Mouse (Mus musculus) heart, embryonic 12.5 days (tissue): Measurements from ENCODE around the gene Pde10a. TPM values are rescaled to one million over a fixed set of nuclear protein-coding genes. Genes with fewer than 3 reads are reported as not detected.

Source experiments
- ATAC-seq: fragments of 200-750 bp; cut with Nextera tagmentation; 2 replicates; pipeline ENCODE4 v1.8.0; 2017; ENCODE audit warnings: moderate TSS enrichment, moderate library complexity; ENCODE audit not compliant: insufficient number of reproducible peaks, low FRiP score
- H3K27ac ChIP-seq: fragments of 300-500 bp; sonication (generic); 2 replicates; pipeline ENCODE4 v1.5.1; 2016; ENCODE audit warnings: mild to moderate bottlenecking, moderate library complexity; ENCODE audit not compliant: poor library complexity, severe bottlenecking
- H3K27me3 ChIP-seq: fragments of 300-500 bp; sonication (generic); replicated peaks from 2 replicates; pipeline ENCODE4 v1.6.1; 2016; ENCODE audit warnings: mild to moderate bottlenecking, moderate library complexity
- H3K36me3 ChIP-seq: fragments of 300-500 bp; sonication (generic); 2 replicates; pipeline ENCODE4 v1.6.1; 2016; ENCODE audit warnings: mild to moderate bottlenecking, moderate library complexity
- H3K4me1 ChIP-seq: fragments of 300-500 bp; sonication (generic); replicated peaks from 2 replicates; pipeline ENCODE4 v1.6.1; 2016; ENCODE audit warnings: mild to moderate bottlenecking
- H3K4me2 ChIP-seq: fragments of 300-500 bp; sonication (generic); 2 replicates; pipeline ENCODE4 v1.6.1; 2016; ENCODE audit warnings: mild to moderate bottlenecking, moderate library complexity
- H3K4me3 ChIP-seq: fragments of 300-500 bp; sonication (generic); 2 replicates; pipeline ENCODE4 v1.5.1; 2016; ENCODE audit warnings: mild to moderate bottlenecking
- H3K9ac ChIP-seq: fragments of 300-500 bp; sonication (generic); 2 replicates; pipeline ENCODE4 v1.6.1; 2016; ENCODE audit warnings: mild to moderate bottlenecking, moderate library complexity
- H3K9me3 ChIP-seq: fragments of 300-500 bp; sonication (generic); replicated peaks from 2 replicates; pipeline ENCODE4 v1.6.1; 2016; ENCODE audit warnings: mild to moderate bottlenecking, moderate library complexity
- WGBS: fragments of 180-500 bp; shearing (Covaris S2); methylation state at CpG from one replicate; pipeline ENCODE4 v1.1.7; 2016; 5-methylcytosine and 5-hydroxymethylcytosine counted together
- polyA plus RNA-seq: library from polyadenylated mRNA; unstranded; fragments of >200 nt; fragmentation: Nextera tagmentation; extraction: Ambion mirVana; gene quantifications from 2 replicates; pipeline ENCODE4 v1.2.1, GENCODE M21; 2016

Pde10a gene
- polyA plus RNA-seq, 1 experiment from 2014 or later = 1.4 TPM

GRCm38 (mm10) chr17:8621906-8622305, 96.7 kb downstream of the Pde10a start:
- no peaks in the 10 kb centered on the region for H3K9me3 ChIP-seq
- no peak overlapping the region for H3K27ac ChIP-seq
- H3K4me2 ChIP-seq = no peak overlapping the region
- H3K27me3 ChIP-seq = peaks cover 36% of the 10 kb centered on the region
- ATAC-seq = no peak
- H3K9ac ChIP-seq = no peak overlapping the region
- no peak overlapping the region for H3K4me3 ChIP-seq
- no peaks in the 10 kb centered on the region for H3K36me3 ChIP-seq
- no peaks in the 10 kb centered on the region for H3K4me1 ChIP-seq
- WGBS = 63% methylated on average over 6 of the region's 6 CpGs

GRCm38 (mm10) chr17:8626421-8626820, 101.2 kb downstream of the Pde10a start:
- Histone ChIP-seq H3K4me1 (no peaks in the 10 kb centered on the region), H3K4me3 (no peak overlapping the region), H3K36me3 (no peaks in the 10 kb centered on the region), H3K4me2 (no peak overlapping the region), H3K9ac (no peak overlapping the region), H3K27ac (no peak overlapping the region), H3K9me3 (no peaks in the 10 kb centered on the region), H3K27me3 (peaks cover 44% of the 10 kb centered on the region)
- 69% methylated on average over 8 of the region's 8 CpGs for WGBS
- no peak for ATAC-seq

DNA sequence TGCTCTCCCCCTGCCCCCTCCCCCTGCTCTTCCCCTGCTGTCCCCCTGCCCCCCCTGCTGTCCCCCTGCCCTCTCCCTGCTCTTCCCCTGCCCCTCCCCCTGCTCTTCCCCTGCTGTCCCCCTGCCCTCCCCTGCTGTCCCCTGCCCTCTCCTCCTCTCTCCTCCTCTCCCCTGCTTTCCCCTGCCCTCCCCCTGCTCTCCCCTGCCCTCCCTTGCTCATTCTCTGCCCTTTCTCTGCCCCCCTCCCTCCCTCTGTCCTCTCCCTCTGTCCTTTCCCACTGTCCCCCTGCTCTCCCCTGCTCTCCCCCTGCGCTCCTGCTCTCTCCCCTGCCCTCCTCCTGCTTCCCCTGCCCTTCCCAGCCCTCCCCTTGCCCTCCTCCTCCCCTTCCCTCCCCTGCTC, 106.5 kb downstream of the Pde10a start:
- Histone ChIP-seq H3K9me3 (no peaks in the 10 kb centered on the region), H3K4me3 (no peak overlapping the region), H3K27me3 (peaks cover 30% of the 10 kb centered on the region), H3K4me1 (no peaks in the 10 kb centered on the region), H3K27ac (no peak overlapping the region), H3K36me3 (no peaks in the 10 kb centered on the region), H3K9ac (no peak overlapping the region), H3K4me2 (no peak overlapping the region)
- WGBS = 33% methylated on average over 1 of the region's 1 CpGs
- ATAC-seq = no peak

- Histone ChIP-seq H3K4me3 (no peak overlapping the region), H3K4me2 (no peak overlapping the region), H3K4me1 (no peaks in the 10 kb centered on the region), H3K9ac (no peak overlapping the region), H3K27ac (no peak overlapping the region), H3K27me3 (peaks cover 24% of the 10 kb centered on the region), H3K9me3 (no peaks in the 10 kb centered on the region), H3K36me3 (no peaks in the 10 kb centered on the region)
- 71% methylated on average over 8 of the region's 8 CpGs for WGBS
- no peak for ATAC-seq
These were observed 108.4 kb downstream of the Pde10a start for GRCm38 (mm10) chr17:8633596-8633995.

DNA sequence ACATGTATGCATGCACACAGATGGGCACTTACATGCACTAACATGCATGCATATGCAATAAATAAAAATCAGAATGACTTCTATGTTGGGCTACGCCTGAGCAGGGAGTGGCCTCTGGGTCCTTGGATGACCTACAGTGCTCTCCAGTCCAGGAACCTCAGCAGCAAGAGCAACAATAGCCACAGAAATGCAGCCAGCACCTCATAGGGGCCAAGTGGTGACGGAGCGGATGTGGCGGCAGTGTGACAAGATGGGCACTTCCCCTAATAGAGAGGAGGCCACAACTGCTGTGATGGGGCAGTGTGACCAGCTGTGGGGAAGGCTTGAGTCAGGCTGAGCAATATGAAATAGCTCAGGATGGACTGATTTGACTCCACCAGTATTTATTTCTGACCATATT, 109.3 kb downstream of the Pde10a start:
- peaks cover 24% of the 10 kb centered on the region for H3K27me3 ChIP-seq
- no peaks in the 10 kb centered on the region for H3K36me3 ChIP-seq
- no peak overlapping the region for H3K4me2 ChIP-seq
- no peak overlapping the region for H3K27ac ChIP-seq
- H3K4me1 ChIP-seq = no peaks in the 10 kb centered on the region
- no peak overlapping the region for H3K4me3 ChIP-seq
- 84% methylated on average over 4 of the region's 4 CpGs for WGBS
- H3K9ac ChIP-seq = no peak overlapping the region
- no peaks in the 10 kb centered on the region for H3K9me3 ChIP-seq
- ATAC-seq = no peak

DNA sequence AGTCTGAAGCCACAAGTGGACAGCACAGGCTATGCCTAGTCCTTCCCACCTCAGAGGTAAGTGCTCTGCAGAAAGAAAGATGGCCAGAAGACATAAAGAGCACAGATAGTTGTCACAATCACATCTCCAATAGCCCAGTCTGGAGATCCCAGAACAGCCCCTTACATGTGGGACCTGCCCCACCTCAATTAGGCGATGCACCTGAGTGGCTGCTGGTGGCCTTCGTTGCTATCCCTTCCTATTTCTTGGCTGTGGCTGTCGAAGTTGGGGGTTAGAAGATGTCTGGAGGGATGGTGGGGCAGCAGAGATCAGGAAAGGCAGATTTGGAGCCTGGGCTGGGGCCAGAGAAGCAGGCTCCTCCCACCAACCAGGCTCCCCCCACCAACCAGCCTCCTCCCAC, 111.1 kb downstream of the Pde10a start:
- Histone ChIP-seq H3K4me3 (no peak overlapping the region), H3K36me3 (no peaks in the 10 kb centered on the region)
- 77% methylated on average over 3 of the region's 3 CpGs for WGBS

GRCm38 (mm10) chr17:8636691-8637090, 111.5 kb downstream of the Pde10a start:
- Histone ChIP-seq H3K27ac (no peak overlapping the region), H3K9ac (no peak overlapping the region), H3K4me2 (no peak overlapping the region), H3K4me3 (no peak overlapping the region), H3K4me1 (no peaks in the 10 kb centered on the region), H3K27me3 (peaks cover 12% of the 10 kb centered on the region; the same call in 1 of the 2 replicates), H3K36me3 (no peaks in the 10 kb centered on the region), H3K9me3 (no peaks in the 10 kb centered on the region)
- no peak for ATAC-seq
- WGBS = 73% methylated on average over 11 of the region's 11 CpGs

More for the DNA sequence above, 111.1 kb downstream of the Pde10a start:
- no peak for ATAC-seq
- H3K9me3 ChIP-seq = no peaks in the 10 kb centered on the region
- no peak overlapping the region for H3K27ac ChIP-seq
- no peak overlapping the region for H3K4me2 ChIP-seq
- H3K27me3 ChIP-seq = peaks cover 12% of the 10 kb centered on the region; the same call in 1 of the 2 replicates
- no peaks in the 10 kb centered on the region for H3K4me1 ChIP-seq
- no peak overlapping the region for H3K9ac ChIP-seq

GRCm38 (mm10) chr17:8637181-8637580, 112.0 kb downstream of the Pde10a start:
- no peaks in the 10 kb centered on the region for H3K36me3 ChIP-seq
- H3K9me3 ChIP-seq = no peaks in the 10 kb centered on the region
- WGBS = 62% methylated on average over 4 of the region's 4 CpGs
- peaks cover 12% of the 10 kb centered on the region; the same call in 1 of the 2 replicates for H3K27me3 ChIP-seq
- H3K4me2 ChIP-seq = no peak overlapping the region
- H3K4me1 ChIP-seq = no peaks in the 10 kb centered on the region
- no peak for ATAC-seq
- no peak overlapping the region for H3K9ac ChIP-seq
- no peak overlapping the region for H3K27ac ChIP-seq
- H3K4me3 ChIP-seq = no peak overlapping the region

DNA sequence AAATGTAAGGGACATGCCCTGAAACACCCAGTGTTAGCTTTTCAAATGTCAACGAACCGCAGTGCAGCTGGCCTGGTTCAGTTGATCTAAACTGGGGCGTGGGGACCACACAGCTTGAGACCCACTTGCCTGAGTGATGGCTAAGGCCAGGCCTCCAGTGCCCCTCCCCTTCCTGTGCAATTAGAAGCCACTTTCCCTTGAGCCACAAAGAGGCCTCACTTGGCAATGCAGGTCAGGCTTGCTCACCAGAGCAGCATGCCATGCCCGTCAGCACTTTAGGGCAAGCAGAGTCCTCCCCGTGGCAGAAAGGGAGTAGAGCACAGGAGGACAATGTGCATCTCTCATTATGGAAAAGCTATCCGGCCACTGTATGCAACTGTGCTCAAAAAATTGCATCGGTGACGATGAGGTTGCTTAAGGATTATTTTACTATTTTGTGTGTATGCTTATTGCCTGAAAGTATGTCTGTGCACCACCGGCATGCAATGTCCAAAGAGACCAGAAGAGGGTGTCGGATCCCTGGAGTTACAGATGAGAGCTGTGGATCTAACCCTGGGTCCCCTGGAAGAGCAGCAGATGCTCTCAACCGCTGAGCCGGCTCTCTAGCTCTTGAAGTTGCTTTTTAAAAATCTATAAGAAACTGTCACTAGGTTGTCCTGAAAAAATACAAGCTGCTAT, 114.7 kb downstream of the Pde10a start:
- peaks cover 4% of the 10 kb centered on the region; the same call in 1 of the 2 replicates for H3K27me3 ChIP-seq
- no peak overlapping the region for H3K9ac ChIP-seq
- WGBS = 72% methylated on average over 12 of the region's 12 CpGs
- no peak for ATAC-seq
- no peak overlapping the region for H3K4me3 ChIP-seq
- H3K9me3 ChIP-seq = no peaks in the 10 kb centered on the region
- no peak overlapping the region for H3K4me2 ChIP-seq
- H3K27ac ChIP-seq = no peak overlapping the region
- no peaks in the 10 kb centered on the region for H3K36me3 ChIP-seq
- no peaks in the 10 kb centered on the region for H3K4me1 ChIP-seq

DNA sequence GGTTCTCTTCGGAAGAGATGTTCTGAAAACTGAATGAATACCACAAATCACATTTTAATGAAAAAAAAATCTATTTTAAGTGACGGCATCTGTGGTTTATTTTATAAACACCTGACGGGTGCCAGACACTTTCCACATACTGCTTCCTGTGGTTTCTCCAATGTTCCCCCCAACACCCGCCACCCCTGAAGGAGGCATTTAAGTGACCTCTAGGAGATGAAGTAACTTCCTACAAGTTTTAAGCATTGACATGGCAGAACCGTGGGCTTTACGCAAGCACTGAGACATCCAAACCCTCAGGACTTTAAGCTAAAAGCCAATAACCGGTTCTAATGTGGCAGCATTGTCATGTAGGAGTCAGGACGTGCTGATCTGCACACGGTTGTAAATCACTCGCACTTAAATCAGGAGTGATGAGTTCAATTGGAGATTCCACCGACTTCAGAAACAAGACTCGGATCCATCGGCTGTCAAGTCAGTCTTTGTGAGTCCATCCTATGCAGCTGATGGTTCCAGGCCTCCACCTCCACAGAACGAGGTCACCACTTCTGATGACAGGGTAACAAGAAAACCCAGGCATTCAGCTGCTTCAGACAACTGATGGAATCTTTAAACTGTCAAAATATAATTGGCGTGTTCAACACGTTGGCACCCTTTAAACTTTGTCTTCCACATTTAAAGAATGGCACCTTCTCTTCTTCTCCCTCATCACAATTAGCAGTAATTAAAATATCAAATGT, 115.7 kb downstream of the Pde10a start:
- WGBS = 74% methylated on average over 16 of the region's 16 CpGs

GRCm38 (mm10) chr17:8641491-8641890, 116.3 kb downstream of the Pde10a start:
- H3K36me3 ChIP-seq = no peaks in the 10 kb centered on the region
- ATAC-seq = no peak
- 56% methylated on average over 3 of the region's 3 CpGs for WGBS
- H3K27me3 ChIP-seq = peaks cover 4% of the 10 kb centered on the region; the same call in 1 of the 2 replicates
- H3K9me3 ChIP-seq = no peaks in the 10 kb centered on the region
- no peak overlapping the region for H3K27ac ChIP-seq
- H3K4me2 ChIP-seq = no peak overlapping the region
- no peak overlapping the region for H3K4me3 ChIP-seq
- no peaks in the 10 kb centered on the region for H3K4me1 ChIP-seq
- no peak overlapping the region for H3K9ac ChIP-seq

More for the DNA sequence above, 115.7 kb downstream of the Pde10a start:
- Histone ChIP-seq H3K4me2 (no peak overlapping the region), H3K36me3 (no peaks in the 10 kb centered on the region), H3K27ac (no peak overlapping the region), H3K9me3 (no peaks in the 10 kb centered on the region), H3K4me3 (no peak overlapping the region), H3K9ac (no peak overlapping the region), H3K4me1 (no peaks in the 10 kb centered on the region), H3K27me3 (peaks cover 4% of the 10 kb centered on the region; the same call in 1 of the 2 replicates)
- ATAC-seq = no peak
